Mouse (Mus musculus): ENCODE results near the gene Tmsb15a. TPM values are rescaled to one million over a fixed set of nuclear protein-coding genes. Genes with fewer than 3 reads are reported as not detected.

The Tmsb15a gene
- polyA plus RNA-seq, 1 experiment = not detected

DNA sequence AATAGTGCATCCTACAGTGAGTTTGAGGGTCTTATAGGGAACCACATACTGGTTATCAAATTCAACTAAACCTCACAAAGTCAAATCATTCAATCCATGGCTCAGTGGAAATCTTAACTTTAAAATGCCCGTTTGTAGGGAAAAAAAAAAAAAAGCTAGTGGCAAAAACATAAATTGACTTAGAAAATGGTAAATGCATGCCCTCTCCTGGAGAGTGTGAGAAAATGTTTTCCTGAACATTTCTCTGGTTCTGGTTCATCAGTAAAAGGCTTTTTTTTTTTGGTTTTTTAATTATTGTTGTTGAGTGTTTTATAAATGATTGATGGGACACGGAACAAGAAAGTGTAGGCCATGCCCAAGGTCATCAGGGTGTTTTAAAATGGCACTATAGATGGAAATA is 20.7 kb downstream of the Tmsb15a start:
- Histone ChIP-seq H3K4me3 (ENCODE audit: insufficient read depth, low read length) (no peak overlapping the region), H3K27ac (ENCODE audit: insufficient read depth, low read depth, low read length) (no peak overlapping the region), H3K4me1 (ENCODE audit: control insufficient read depth, insufficient read depth, low read length) (no peaks in the 10 kb centered on the region)
- TF ChIP-seq POLR2A (IDR thresholded peaks at IDR 0.05; ENCODE audit: borderline replicate concordance, low read depth, low read length) (no peak), CTCF (IDR thresholded peaks at IDR 0.05; ENCODE audit: low read depth, low read length) (no peak)

GRCm38 (mm10) chrX:135703111-135703510 is 21.9 kb downstream of the Tmsb15a start:
- Histone ChIP-seq H3K4me1 (ENCODE audit: control insufficient read depth, insufficient read depth, low read length) (no peaks in the 10 kb centered on the region), H3K4me3 (ENCODE audit: insufficient read depth, low read length) (no peak overlapping the region), H3K27ac (ENCODE audit: insufficient read depth, low read depth, low read length) (no peak overlapping the region)
- TF ChIP-seq CTCF (IDR thresholded peaks at IDR 0.05; ENCODE audit: low read depth, low read length) (no peak), POLR2A (IDR thresholded peaks at IDR 0.05; ENCODE audit: borderline replicate concordance, low read depth, low read length) (no peak)

DNA sequence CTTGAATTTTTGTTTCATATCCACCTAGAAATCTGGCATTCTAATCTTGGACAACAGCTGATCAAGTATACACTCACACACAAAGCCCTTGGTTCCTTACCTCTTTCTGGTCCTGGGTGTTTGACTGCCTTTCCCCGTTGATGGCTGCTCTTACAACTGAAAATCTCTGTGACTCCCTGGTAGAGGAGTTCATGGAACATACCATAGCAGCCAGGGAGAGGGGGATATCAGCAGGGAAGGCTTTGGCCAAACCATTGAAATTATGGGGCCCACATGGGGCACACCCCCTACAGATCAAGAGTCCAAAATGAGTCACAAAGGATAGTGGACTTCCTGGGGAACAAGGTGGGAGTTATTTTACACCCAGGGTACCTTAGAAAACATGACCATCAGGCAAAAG is 31.4 kb downstream of the Tmsb15a start, which contains the start of gene Tcp11x2:
Gene Tcp11x2 (minus strand): TSS at position 158 of the 400 bp plus-strand sequence.
- Histone ChIP-seq H3K4me3 (ENCODE audit: insufficient read depth, low read length) (no peak within 1 kb of the TSS), H3K27ac (ENCODE audit: insufficient read depth, low read depth, low read length) (no peak within 1 kb of the TSS), H3K4me1 (ENCODE audit: control insufficient read depth, insufficient read depth, low read length) (no peaks in the 10 kb centered on the region)
- TF ChIP-seq CTCF (IDR thresholded peaks at IDR 0.05; ENCODE audit: low read depth, low read length) = no peak
- TF ChIP-seq POLR2A (IDR thresholded peaks at IDR 0.05; ENCODE audit: borderline replicate concordance, low read depth, low read length) = no peak

DNA sequence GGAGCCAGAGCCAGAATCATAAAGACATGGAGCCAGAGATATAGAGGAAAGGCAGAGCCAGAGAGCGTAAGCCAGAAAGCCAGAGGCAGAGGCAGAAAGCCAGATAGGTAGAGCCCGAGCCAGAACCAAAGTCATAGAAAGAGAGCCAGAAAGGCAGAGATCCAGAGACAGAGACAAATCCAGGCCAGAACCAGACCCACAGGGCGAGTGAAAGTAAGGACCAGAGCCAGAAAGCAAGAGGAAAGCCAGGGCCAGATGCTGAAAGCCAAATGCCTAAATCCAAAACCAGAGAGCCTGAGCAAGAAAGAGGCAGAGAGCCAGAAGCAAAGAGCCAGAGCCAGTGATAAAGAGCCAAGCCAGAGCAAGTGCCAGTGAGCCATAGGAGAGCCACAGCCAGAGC is 37.3 kb downstream of the Tmsb15a start:
- TF ChIP-seq CTCF (IDR thresholded peaks at IDR 0.05; ENCODE audit: low read depth, low read length) = no peak
- no peak for TF ChIP-seq POLR2A (IDR thresholded peaks at IDR 0.05; ENCODE audit: borderline replicate concordance, low read depth, low read length)
- Histone ChIP-seq H3K4me1 (ENCODE audit: control insufficient read depth, insufficient read depth, low read length) (no peaks in the 10 kb centered on the region), H3K27ac (ENCODE audit: insufficient read depth, low read depth, low read length) (no peak overlapping the region), H3K4me3 (ENCODE audit: insufficient read depth, low read length) (no peak overlapping the region)

DNA sequence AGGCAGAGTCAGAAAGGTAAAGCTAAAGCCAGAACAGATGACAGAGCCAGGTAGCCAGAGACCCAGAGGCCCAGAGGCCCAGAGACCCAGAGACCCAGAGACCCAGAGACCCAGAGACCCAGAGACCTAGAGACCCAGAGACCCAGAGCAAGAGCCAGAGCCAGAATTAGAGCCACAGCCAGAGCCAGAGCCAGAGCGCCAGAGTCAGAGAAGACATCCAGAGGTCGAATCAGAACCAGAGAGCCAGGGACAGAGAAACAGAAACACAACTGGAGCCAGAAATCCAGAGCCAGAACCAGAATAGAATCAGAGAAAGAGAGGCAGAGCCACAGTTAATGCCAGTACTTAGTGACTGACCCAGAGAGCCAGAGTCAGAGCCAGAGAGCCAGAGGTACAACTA is 43.2 kb downstream of the Tmsb15a start:
- no peak overlapping the region for H3K4me3 ChIP-seq (ENCODE audit: insufficient read depth, low read length)
- no peaks in the 10 kb centered on the region for H3K4me1 ChIP-seq (ENCODE audit: control insufficient read depth, insufficient read depth, low read length)
- TF ChIP-seq POLR2A (IDR thresholded peaks at IDR 0.05; ENCODE audit: borderline replicate concordance, low read depth, low read length) (no peak), CTCF (IDR thresholded peaks at IDR 0.05; ENCODE audit: low read depth, low read length) (no peak)
- no peak overlapping the region for H3K27ac ChIP-seq (ENCODE audit: insufficient read depth, low read depth, low read length)

Other genes with a start within 250 kb of the Tmsb15a start
- not detected in 2 replicates for gene AV320801, start 230.7 kb downstream of the Tmsb15a start, polyA plus RNA-seq (2012; ENCODE audit: insufficient read depth, insufficient read length, missing spikeins)
- not detected in 2 replicates for gene Nxf7, start 126.5 kb downstream of the Tmsb15a start, polyA plus RNA-seq (2012; ENCODE audit: insufficient read depth, insufficient read length, missing spikeins)
- gene Prame, start 97.6 kb downstream of the Tmsb15a start, polyA plus RNA-seq (2012; ENCODE audit: insufficient read depth, insufficient read length, missing spikeins) = not detected in 2 replicates
- not detected in 2 replicates for gene Tcp11x2, start 31.5 kb downstream of the Tmsb15a start, polyA plus RNA-seq (2012; ENCODE audit: insufficient read depth, insufficient read length, missing spikeins)
- gene Armcx5, start 17.5 kb upstream of the Tmsb15a start, polyA plus RNA-seq (2012; ENCODE audit: insufficient read depth, insufficient read length, missing spikeins) = 6.6 and 8.0 TPM in 2 replicates
- 18.2 and 23.4 TPM in 2 replicates for gene Gprasp1, start 17.5 kb upstream of the Tmsb15a start, polyA plus RNA-seq (2012; ENCODE audit: insufficient read depth, insufficient read length, missing spikeins)
- 0.64 and 1.3 TPM in 2 replicates for gene Bhlhb9, start 72.3 kb upstream of the Tmsb15a start, polyA plus RNA-seq (2012; ENCODE audit: insufficient read depth, insufficient read length, missing spikeins)
- gene Gprasp2, start 113.8 kb upstream of the Tmsb15a start, polyA plus RNA-seq (2012; ENCODE audit: insufficient read depth, insufficient read length, missing spikeins) = 1.9 TPM in 1 of 2 replicates, not detected in the other